Mouse (Mus musculus) embryonic facial prominence, embryonic 12.5 days (tissue): Measurements from ENCODE around the gene Sh3kbp1. TPM values are rescaled to one million over a fixed set of nuclear protein-coding genes. Genes with fewer than 3 reads are reported as not detected.

Experiments
- ATAC-seq: fragments of 200-750 bp; cut with Nextera tagmentation; 2 replicates; pipeline ENCODE4 v1.8.0; 2017; ENCODE audit not compliant: insufficient number of reproducible peaks, insufficient read depth, low FRiP score, low TSS enrichment
- H3K27ac ChIP-seq: fragments of 300-500 bp; sonication (generic); 2 replicates; pipeline ENCODE4 v1.5.1; 2016; ENCODE audit warnings: mild to moderate bottlenecking
- H3K27me3 ChIP-seq: fragments of 300-500 bp; sonication (generic); 2 replicates; pipeline ENCODE4 v1.6.1; 2016; ENCODE audit warnings: mild to moderate bottlenecking, moderate library complexity
- H3K36me3 ChIP-seq: fragments of 300-500 bp; sonication (generic); 2 replicates; pipeline ENCODE4 v1.6.1; 2016; ENCODE audit warnings: mild to moderate bottlenecking
- H3K4me1 ChIP-seq: fragments of 300-500 bp; sonication (generic); 2 replicates; pipeline ENCODE4 v1.6.1; 2016
- H3K4me2 ChIP-seq: fragments of 300-500 bp; sonication (generic); replicated peaks from 2 replicates; pipeline ENCODE4 v1.6.1; 2016; ENCODE audit warnings: mild to moderate bottlenecking, moderate library complexity
- H3K4me3 ChIP-seq: fragments of 300-500 bp; sonication (generic); 2 replicates; pipeline ENCODE4 v1.5.1; 2016; ENCODE audit warnings: mild to moderate bottlenecking
- H3K9ac ChIP-seq: fragments of 300-500 bp; sonication (generic); 2 replicates; pipeline ENCODE4 v1.6.1; 2016; ENCODE audit warnings: mild to moderate bottlenecking, moderate library complexity
- H3K9me3 ChIP-seq: fragments of 300-500 bp; sonication (generic); 2 replicates; pipeline ENCODE4 v1.6.1; 2016; ENCODE audit warnings: mild to moderate bottlenecking, moderate library complexity
- WGBS: fragments of 180-500 bp; shearing (Covaris S2); methylation state at CpG from one replicate; pipeline ENCODE4 v1.1.7; 2016; 5-methylcytosine and 5-hydroxymethylcytosine counted together
- polyA plus RNA-seq: library from polyadenylated mRNA; unstranded; fragments of >200 nt; fragmentation: Nextera tagmentation; extraction: Ambion mirVana; gene quantifications from 2 replicates; pipeline ENCODE4 v1.2.1, GENCODE M21; 2016

The Sh3kbp1 gene
- polyA plus RNA-seq, 1 experiment from 2014 or later: 39.9 TPM

GRCm38 (mm10) chrX:159756901-159757821 is 130.1 kb downstream of the Sh3kbp1 start:
- Histone ChIP-seq H3K9me3 (no peaks in the 10 kb centered on the region), H3K27ac (no peak overlapping the region), H3K9ac (no peak overlapping the region), H3K36me3 (no peaks in the 10 kb centered on the region), H3K4me1 (no peaks in the 10 kb centered on the region), H3K4me2 (no peak overlapping the region), H3K4me3 (no peak overlapping the region), H3K27me3 (no peaks in the 10 kb centered on the region)
- ATAC-seq: no peak
- 89% methylated on average over 7 of the region's 7 CpGs for WGBS

- no peak for ATAC-seq
- Histone ChIP-seq H3K9me3 (no peaks in the 10 kb centered on the region), H3K27me3 (no peaks in the 10 kb centered on the region), H3K4me3 (no peak overlapping the region), H3K4me2 (no peak overlapping the region), H3K36me3 (no peaks in the 10 kb centered on the region), H3K27ac (no peak overlapping the region), H3K9ac (no peak overlapping the region), H3K4me1 (no peaks in the 10 kb centered on the region)
- 80% methylated on average over 5 of the region's 5 CpGs for WGBS
These were observed 130.9 kb downstream of the Sh3kbp1 start for GRCm38 (mm10) chrX:159757854-159758540.

- no peak for ATAC-seq
- Histone ChIP-seq H3K27me3 (peaks cover 3% of the 10 kb centered on the region; the same call in 1 of the 2 replicates), H3K4me3 (no peak overlapping the region), H3K36me3 (no peaks in the 10 kb centered on the region), H3K4me1 (no peaks in the 10 kb centered on the region), H3K9ac (no peak overlapping the region), H3K9me3 (no peaks in the 10 kb centered on the region), H3K27ac (no peak overlapping the region), H3K4me2 (no peak overlapping the region)
- 83% methylated on average over 3 of the region's 3 CpGs for WGBS
These were observed 136.7 kb downstream of the Sh3kbp1 start for GRCm38 (mm10) chrX:159763801-159764200.

GRCm38 (mm10) chrX:159765850-159766249 is 138.8 kb downstream of the Sh3kbp1 start:
- H3K4me2 ChIP-seq: no peak overlapping the region
- peaks cover 3% of the 10 kb centered on the region; the same call in 1 of the 2 replicates for H3K27me3 ChIP-seq
- no peaks in the 10 kb centered on the region for H3K36me3 ChIP-seq
- ATAC-seq: no peak
- 36% methylated on average over 1 of the region's 1 CpGs for WGBS
- H3K4me1 ChIP-seq: no peaks in the 10 kb centered on the region
- H3K27ac ChIP-seq: no peak overlapping the region
- H3K9me3 ChIP-seq: no peaks in the 10 kb centered on the region
- H3K4me3 ChIP-seq: no peak overlapping the region
- no peak overlapping the region for H3K9ac ChIP-seq

- Histone ChIP-seq H3K27ac (no peak overlapping the region), H3K27me3 (peaks cover 9% of the 10 kb centered on the region; the same call in 1 of the 2 replicates), H3K4me1 (no peaks in the 10 kb centered on the region), H3K4me3 (no peak overlapping the region), H3K4me2 (no peak overlapping the region), H3K9me3 (no peaks in the 10 kb centered on the region), H3K9ac (no peak overlapping the region), H3K36me3 (no peaks in the 10 kb centered on the region)
- no peak for ATAC-seq
- 60% methylated on average over 2 of the region's 2 CpGs for WGBS
These were observed 141.9 kb downstream of the Sh3kbp1 start for GRCm38 (mm10) chrX:159769005-159769404.

GRCm38 (mm10) chrX:159769773-159770172 is 142.7 kb downstream of the Sh3kbp1 start:
- WGBS: 86% methylated on average over 3 of the region's 3 CpGs
- no peaks in the 10 kb centered on the region for H3K9me3 ChIP-seq

GRCm38 (mm10) chrX:159772137-159772536 is 145.1 kb downstream of the Sh3kbp1 start:
- no peak overlapping the region for H3K27ac ChIP-seq
- H3K27me3 ChIP-seq: peaks cover 11% of the 10 kb centered on the region; the same call in 1 of the 2 replicates
- no peaks in the 10 kb centered on the region for H3K4me1 ChIP-seq
- no peak overlapping the region for H3K4me2 ChIP-seq
- no peak for ATAC-seq
- H3K36me3 ChIP-seq: no peaks in the 10 kb centered on the region
- H3K9me3 ChIP-seq: no peaks in the 10 kb centered on the region
- 67% methylated on average over 4 of the region's 4 CpGs for WGBS
- no peak overlapping the region for H3K9ac ChIP-seq
- no peak overlapping the region for H3K4me3 ChIP-seq

More at GRCm38 (mm10) chrX:159769773-159770172, 142.7 kb downstream of the Sh3kbp1 start:
- H3K27me3 ChIP-seq: peaks cover 9% of the 10 kb centered on the region; the same call in 1 of the 2 replicates
- no peak overlapping the region for H3K9ac ChIP-seq
- no peak overlapping the region for H3K27ac ChIP-seq
- ATAC-seq: no peak
- no peaks in the 10 kb centered on the region for H3K36me3 ChIP-seq
- H3K4me1 ChIP-seq: no peaks in the 10 kb centered on the region
- H3K4me3 ChIP-seq: no peak overlapping the region
- H3K4me2 ChIP-seq: no peak overlapping the region

- 87% methylated on average over 4 of the region's 4 CpGs for WGBS
- Histone ChIP-seq H3K27me3 (0 out of 2 replicates have a peak, but pooled peaks cover 9% of the 10 kb centered on the region), H3K4me3 (no peak overlapping the region), H3K27ac (no peak overlapping the region), H3K9ac (no peak overlapping the region), H3K4me2 (no peak overlapping the region), H3K36me3 (no peaks in the 10 kb centered on the region), H3K4me1 (no peaks in the 10 kb centered on the region), H3K9me3 (no peaks in the 10 kb centered on the region)
- ATAC-seq: no peak
These were observed 148.0 kb downstream of the Sh3kbp1 start for GRCm38 (mm10) chrX:159775042-159775441.

- H3K4me2 ChIP-seq: no peak overlapping the region
- H3K36me3 ChIP-seq: no peaks in the 10 kb centered on the region
- WGBS: 64% methylated on average over 1 of the region's 1 CpGs
- H3K27ac ChIP-seq: no peak overlapping the region
- ATAC-seq: no peak
- H3K4me1 ChIP-seq: no peaks in the 10 kb centered on the region
- H3K9me3 ChIP-seq: no peaks in the 10 kb centered on the region
- H3K9ac ChIP-seq: no peak overlapping the region
- H3K27me3 ChIP-seq: 0 out of 2 replicates have a peak, but pooled peaks cover 3% of the 10 kb centered on the region
- H3K4me3 ChIP-seq: no peak overlapping the region
These were observed 151.7 kb downstream of the Sh3kbp1 start for GRCm38 (mm10) chrX:159778787-159779186.

GRCm38 (mm10) chrX:159790516-159790915 is 163.4 kb downstream of the Sh3kbp1 start:
- H3K27me3 ChIP-seq: 0 out of 2 replicates have a peak, but pooled peaks cover 3% of the 10 kb centered on the region
- no peak overlapping the region for H3K27ac ChIP-seq
- WGBS: 57% methylated on average over 3 of the region's 3 CpGs
- no peak for ATAC-seq
- H3K9me3 ChIP-seq: no peaks in the 10 kb centered on the region
- no peaks in the 10 kb centered on the region for H3K4me1 ChIP-seq
- H3K4me3 ChIP-seq: no peak overlapping the region
- no peak overlapping the region for H3K4me2 ChIP-seq
- H3K36me3 ChIP-seq: no peaks in the 10 kb centered on the region
- H3K9ac ChIP-seq: no peak overlapping the region

- Histone ChIP-seq H3K4me2 (no peak overlapping the region), H3K36me3 (no peaks in the 10 kb centered on the region), H3K9me3 (no peaks in the 10 kb centered on the region), H3K4me3 (no peak overlapping the region), H3K27ac (no peak overlapping the region), H3K4me1 (no peaks in the 10 kb centered on the region), H3K27me3 (0 out of 2 replicates have a peak, but pooled peaks cover 6% of the 10 kb centered on the region), H3K9ac (no peak overlapping the region)
- no peak for ATAC-seq
- WGBS: 75% methylated on average over 2 of the region's 2 CpGs
These were observed 168.5 kb downstream of the Sh3kbp1 start for GRCm38 (mm10) chrX:159795603-159796002.
